8 mouse cellular contexts compared by ENCODE assay signal in the genomic region with DNA sequence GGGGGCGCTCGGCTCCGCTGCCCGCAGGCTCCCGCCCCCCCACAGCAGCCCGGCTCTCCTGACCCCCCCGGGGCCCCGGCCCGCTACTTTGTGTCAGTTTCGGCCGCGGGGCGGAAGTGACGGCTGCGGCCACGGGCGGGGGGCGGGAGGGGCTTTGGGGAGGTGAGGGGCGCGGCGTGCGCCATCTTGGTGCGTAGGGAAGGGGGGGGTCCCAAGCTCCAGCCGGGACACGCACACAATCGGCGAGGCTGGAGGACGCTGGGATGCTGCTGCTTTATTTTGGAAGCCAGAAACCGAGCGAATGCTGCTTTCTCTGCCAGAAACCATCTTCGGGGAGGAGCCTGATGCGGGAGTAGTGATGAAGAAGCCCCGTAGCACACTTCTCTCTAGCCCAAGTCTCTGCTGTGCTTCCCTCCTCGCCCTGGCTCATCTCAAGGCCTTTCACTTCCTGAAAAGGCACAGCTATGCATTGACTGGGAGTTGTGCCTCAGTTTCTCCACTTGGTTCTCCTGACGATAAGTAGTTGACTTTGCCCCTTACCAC. TPM values are rescaled to one million over a fixed set of nuclear protein-coding genes. Genes with fewer than 3 reads are reported as not detected.
DNase-seq lines count a peak whose midpoint lies in the region; ATAC-seq lines count a peak whose summit lies in the region.

A gene (minus strand): TSS at position 288 of the 543 bp plus-strand sequence.

- peaks cover 37% of the 10 kb centered on the region for H3K4me1 ChIP-seq in limb, embryonic 12.5 days (replicated peaks)
- peaks cover 54% of the 10 kb centered on the region for H3K4me1 ChIP-seq in midbrain, embryonic 15.5 days
- H3K4me1 ChIP-seq in stomach, embryonic 15.5 days, result peaks cover 35% of the 10 kb centered on the region

- peak within 1 kb of the TSS; percentile 94 for H3K27ac ChIP-seq in limb, embryonic 12.5 days
- peak within 1 kb of the TSS; percentile 93 for H3K27ac ChIP-seq in midbrain, embryonic 15.5 days
- H3K27ac ChIP-seq in stomach, embryonic 15.5 days, result peak within 1 kb of the TSS; percentile 96

- H3K4me2 ChIP-seq in limb, embryonic 12.5 days, result peak within 1 kb of the TSS; percentile 98
- H3K4me2 ChIP-seq in midbrain, embryonic 15.5 days, result peak within 1 kb of the TSS; percentile 87
- H3K4me2 ChIP-seq in stomach, embryonic 15.5 days, result peak within 1 kb of the TSS; percentile 98

- ATAC-seq in inflammation-experienced regulatory T-cells, adult 6 months, result peak; percentile 27
- peak; percentile 40 for ATAC-seq in limb, embryonic 12.5 days (ENCODE audit: insufficient number of reproducible peaks, insufficient read depth, low FRiP score, low TSS enrichment, low read depth)
- peak; percentile 72 for ATAC-seq in midbrain, embryonic 15.5 days (replicated peaks)
- ATAC-seq in stomach, embryonic 15.5 days (ENCODE audit: insufficient read depth, low FRiP score, low read depth), result peak; percentile 37

- 0% methylated on average over 27 of the region's 35 CpGs for WGBS in limb, embryonic 12.5 days
- under 1% methylated on average over 34 of the region's 35 CpGs for WGBS in midbrain, embryonic 15.5 days
- WGBS in stomach, embryonic 15.5 days, result under 1% methylated on average over 35 of the region's 35 CpGs

- H3K9me3 ChIP-seq in limb, embryonic 12.5 days, result no peaks in the 10 kb centered on the region
- no peaks in the 10 kb centered on the region for H3K9me3 ChIP-seq in midbrain, embryonic 15.5 days
- H3K9me3 ChIP-seq in stomach, embryonic 15.5 days, result no peaks in the 10 kb centered on the region

- H3K9ac ChIP-seq in limb, embryonic 12.5 days (replicated peaks), result peak within 1 kb of the TSS; percentile 94
- H3K9ac ChIP-seq in midbrain, embryonic 15.5 days, result peak within 1 kb of the TSS; percentile 94
- H3K9ac ChIP-seq in stomach, embryonic 15.5 days, result peak within 1 kb of the TSS; percentile 88

- no peaks in the 10 kb centered on the region for H3K27me3 ChIP-seq in limb, embryonic 12.5 days
- H3K27me3 ChIP-seq in midbrain, embryonic 15.5 days (replicated peaks), result no peaks in the 10 kb centered on the region
- H3K27me3 ChIP-seq in stomach, embryonic 15.5 days (replicated peaks), result no peaks in the 10 kb centered on the region

- DNase-seq in kidney, adult 18-20 months, result peak; percentile 58
- no peak for DNase-seq in kidney, adult 11 months
- peak; percentile 69 to 79 for DNase-seq in cerebellum, postnatal 25 days
- peak; percentile 69 for DNase-seq in gastrocnemius, postnatal 25 days

- peaks cover 24% of the 10 kb centered on the region for H3K36me3 ChIP-seq in limb, embryonic 12.5 days
- no peaks in the 10 kb centered on the region for H3K36me3 ChIP-seq in midbrain, embryonic 15.5 days (replicated peaks)
- peaks cover 7% of the 10 kb centered on the region for H3K36me3 ChIP-seq in stomach, embryonic 15.5 days

- peak within 1 kb of the TSS; percentile 97 for H3K4me3 ChIP-seq in limb, embryonic 12.5 days (replicated peaks)
- peak within 1 kb of the TSS; percentile 86 for H3K4me3 ChIP-seq in midbrain, embryonic 15.5 days
- peak within 1 kb of the TSS; percentile 75 for H3K4me3 ChIP-seq in stomach, embryonic 15.5 days (replicated peaks)

RNA-seq across cellular contexts. Expression of the gene that starts here (rescaled TPM):
- 10 to 100 TPM; 14.1 to 15.1 TPM for total RNA-seq in gastrocnemius, postnatal 25 days (2021)
- 10 to 100 TPM; 21.8 to 24.1 (median 22.9) TPM for polyA plus RNA-seq in inflammation-experienced regulatory T-cells, adult 6 months (2017; shearing (Covaris generic))
- 20.7 and 24.4 TPM in 2 replicates for polyA plus RNA-seq in limb, embryonic 12.5 days (2016; fragmentation: Nextera tagmentation; extraction: Ambion mirVana)
- 12.8 and 13.6 TPM in 2 replicates for polyA plus RNA-seq in midbrain, embryonic 15.5 days (2015; fragmentation: Nextera tagmentation; extraction: Ambion mirVana)
- 12.7 and 13.4 TPM in 2 replicates for polyA plus RNA-seq in stomach, embryonic 15.5 days (2015; fragmentation: Nextera tagmentation; extraction: Ambion mirVana)
